Mouse (Mus musculus): ENCODE measurements around the gene B3galt5.
A peak's percentile ranks its signal among the peaks of the same experiment; 100 is the strongest.
"Not testable (repeated sequence)": the region's sequence is repeated elsewhere in the genome, so short reads cannot be mapped to it uniquely, and the experiment has no call there.

The B3galt5 gene

DNA sequence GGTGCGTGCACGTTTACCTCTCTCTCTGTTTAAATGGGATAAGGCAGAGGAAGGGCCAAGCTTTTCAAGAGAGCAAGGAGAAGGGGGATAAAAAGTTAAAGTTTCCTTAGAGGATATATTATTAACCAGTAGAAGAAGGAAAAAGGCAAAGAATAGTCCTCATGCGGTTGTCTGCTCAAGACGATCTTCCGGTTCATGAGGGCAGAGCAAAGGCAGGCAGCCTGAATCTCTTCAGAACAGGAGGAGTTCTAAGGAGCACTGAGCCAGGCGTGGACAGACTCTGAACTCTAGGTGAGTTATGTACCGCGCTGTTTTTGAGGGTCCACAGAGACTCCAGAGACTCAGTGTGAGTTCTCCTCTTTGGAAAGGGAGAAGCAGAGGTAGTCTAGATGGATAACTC is 22.8 kb downstream of the B3galt5 start:
- no peak for DNase-seq (ENCODE audit: low spot score in 2 of 2)

DNA sequence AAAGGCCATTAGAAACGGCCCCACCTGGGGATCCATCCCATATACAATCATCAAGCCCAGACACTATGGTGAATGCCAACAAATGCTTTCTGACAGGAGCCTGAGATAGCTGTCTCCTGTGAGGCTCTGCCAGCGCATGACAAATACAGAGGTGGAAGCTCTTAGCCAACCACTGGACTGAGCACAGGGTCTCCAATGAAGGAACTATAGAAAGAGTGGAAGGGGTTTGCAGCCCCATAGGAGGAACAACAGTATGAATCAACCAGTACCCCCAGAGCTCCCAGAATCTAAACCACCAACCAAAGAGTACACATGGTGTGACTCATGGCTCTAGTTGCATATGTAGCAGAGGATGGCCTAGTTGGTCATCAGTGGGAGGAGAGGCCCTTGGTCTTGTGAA is 36.1 kb downstream of the B3galt5 start:
- no peak for DNase-seq (ENCODE audit: low spot score in 2 of 2)

DNA sequence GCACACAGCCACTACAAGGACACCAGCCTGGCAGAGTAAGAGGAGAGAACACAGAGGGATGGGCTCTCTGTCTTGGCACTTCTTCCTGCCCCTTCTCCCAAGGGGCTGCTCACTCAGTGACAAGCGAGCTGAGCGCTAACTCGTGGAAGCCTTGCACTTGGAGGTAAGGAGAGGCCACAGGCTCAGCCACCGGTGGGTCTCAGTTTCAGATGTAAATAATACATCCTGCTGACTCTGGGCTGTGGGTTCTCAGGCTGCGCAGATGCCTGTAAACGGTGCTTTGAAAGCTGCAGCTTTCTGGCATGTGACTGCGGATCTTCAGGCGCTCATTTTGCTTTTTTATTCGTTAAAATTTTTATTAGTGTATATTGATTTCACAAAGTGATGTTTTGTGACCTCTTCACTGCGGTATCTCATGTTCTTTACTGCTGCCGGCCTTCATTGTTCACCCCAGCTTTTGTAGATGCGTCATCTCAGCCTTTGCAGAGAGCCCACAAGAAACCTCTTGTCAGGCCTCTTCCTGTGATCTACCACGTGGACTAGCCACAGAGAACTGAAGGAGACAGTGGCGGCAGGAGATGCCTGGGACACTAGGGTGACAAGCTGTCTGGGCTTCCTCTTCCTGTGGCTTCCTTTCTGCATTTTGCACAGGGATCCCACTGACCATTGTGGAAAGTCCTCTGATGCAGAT is 37.5 kb downstream of the B3galt5 start:
- no peak for DNase-seq (ENCODE audit: low spot score in 2 of 2)

- DNase-seq (ENCODE audit: low spot score in 2 of 2) = no peak
These were observed 41.0 kb downstream of the B3galt5 start for GRCm38 (mm10) chr16:96276596-96276995.

DNA sequence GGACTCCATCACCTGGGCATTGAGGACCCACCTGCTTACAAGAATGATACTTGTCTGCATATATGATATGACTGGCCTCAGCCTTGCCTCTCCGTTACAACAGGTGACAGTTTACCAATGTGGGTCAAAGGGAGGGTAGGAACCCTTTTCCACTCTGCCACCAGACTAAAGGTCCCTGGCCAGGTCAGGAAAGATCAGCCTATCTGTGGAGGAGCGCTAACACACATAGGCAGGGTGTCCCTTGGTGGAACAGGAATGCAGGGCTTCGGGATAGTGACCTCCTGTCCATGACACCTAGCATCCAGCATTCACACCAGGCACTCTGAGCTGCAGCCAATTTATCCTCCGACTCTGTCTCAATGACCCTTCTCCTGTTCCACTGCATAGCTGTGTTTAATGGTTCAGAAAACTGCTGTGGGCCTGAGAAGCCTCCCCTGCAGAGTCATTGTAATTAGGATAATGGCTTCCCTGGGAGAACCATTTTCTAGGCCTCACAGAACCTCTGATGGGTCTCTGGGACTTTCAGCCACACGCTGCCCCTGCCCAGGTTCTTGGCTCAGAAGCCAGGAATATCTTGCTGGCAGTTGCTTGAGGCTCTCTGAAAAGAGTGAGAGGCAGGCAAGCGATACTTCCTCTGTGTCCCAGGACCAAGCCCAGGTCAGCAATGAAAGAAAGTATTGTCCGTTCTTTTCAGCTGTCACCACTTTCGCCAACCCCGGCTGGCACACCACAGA is 43.1 kb downstream of the B3galt5 start:
- no peak for DNase-seq (ENCODE audit: low spot score in 2 of 2)

- DNase-seq (ENCODE audit: low spot score in 2 of 2) = no peak
These were observed 45.4 kb downstream of the B3galt5 start for GRCm38 (mm10) chr16:96280719-96281605.

GRCm38 (mm10) chr16:96282566-96282965 is 47.0 kb downstream of the B3galt5 start:
- DNase-seq (ENCODE audit: low spot score in 2 of 2) = no peak

- no peak for DNase-seq (ENCODE audit: low spot score in 2 of 2)
These were observed 56.3 kb downstream of the B3galt5 start for GRCm38 (mm10) chr16:96291885-96292284.

GRCm38 (mm10) chr16:96292530-96293173 is 57.1 kb downstream of the B3galt5 start:
- no peak for DNase-seq (ENCODE audit: low spot score in 2 of 2)

DNA sequence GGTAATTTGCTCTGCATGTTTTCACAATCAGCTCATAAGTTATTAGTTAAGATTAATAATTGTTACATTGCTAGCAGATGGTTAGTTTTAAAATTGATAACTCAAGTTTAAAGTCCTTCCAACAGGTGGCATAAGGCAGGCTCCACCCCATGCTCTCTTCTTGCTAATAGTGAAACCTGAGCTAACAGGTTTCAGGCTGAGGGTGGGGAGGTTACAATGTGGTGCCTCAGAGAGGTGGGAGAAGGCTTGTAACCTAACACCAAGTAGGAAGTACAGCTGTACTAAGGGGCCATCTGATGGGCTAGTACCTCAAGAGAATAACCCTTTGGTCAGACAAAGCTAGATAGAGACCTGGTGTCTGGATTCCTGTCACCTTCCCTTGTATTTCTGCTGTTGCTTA is 62.5 kb downstream of the B3galt5 start:
- DNase-seq (ENCODE audit: low spot score in 2 of 2) = no peak

DNA sequence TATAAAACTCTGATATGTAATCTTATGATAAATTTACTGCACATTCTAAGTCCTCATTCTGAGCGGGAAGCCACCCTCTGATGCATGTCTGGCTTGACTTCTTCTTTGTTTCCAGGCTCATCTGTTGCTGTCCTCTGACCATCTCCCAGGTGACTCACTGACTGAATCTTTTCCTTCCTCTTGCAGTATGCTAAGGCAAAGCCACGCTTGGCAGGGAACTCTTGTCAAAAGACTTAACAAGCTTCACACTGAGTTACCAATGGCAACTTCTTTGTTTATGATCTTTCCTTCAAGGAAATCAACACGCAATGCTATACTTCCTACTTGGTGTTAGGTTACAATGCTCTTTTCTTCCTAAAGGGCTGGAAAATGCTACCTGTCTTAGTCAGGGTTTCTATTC is 63.0 kb downstream of the B3galt5 start:
- DNase-seq (ENCODE audit: low spot score in 2 of 2) = no peak

DNA sequence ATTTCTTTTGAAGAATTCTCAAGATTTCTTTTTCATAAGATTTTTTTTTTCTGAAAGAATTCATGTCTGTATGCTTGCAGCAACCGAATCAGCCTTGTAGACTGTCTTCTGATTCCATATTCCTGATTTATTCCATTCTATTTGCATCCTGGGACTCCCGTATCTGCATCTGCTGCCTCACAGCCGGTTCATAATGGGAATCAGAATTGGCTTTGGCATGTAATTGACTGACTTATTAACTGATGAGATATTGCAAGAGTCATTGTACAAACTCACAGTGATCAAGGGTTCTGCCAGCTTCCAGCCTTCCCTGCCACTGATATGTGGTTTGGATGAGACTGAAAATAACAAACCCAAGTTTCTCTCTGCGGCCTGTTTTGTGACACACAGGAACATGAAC is 67.8 kb downstream of the B3galt5 start:
- no peak for DNase-seq (ENCODE audit: low spot score in 2 of 2)

GRCm38 (mm10) chr16:96304438-96304837 is 68.8 kb downstream of the B3galt5 start:
- no peak for DNase-seq (ENCODE audit: low spot score in 2 of 2)

GRCm38 (mm10) chr16:96306905-96307304 is 71.3 kb downstream of the B3galt5 start:
- no peak for DNase-seq (ENCODE audit: low spot score in 2 of 2)

DNA sequence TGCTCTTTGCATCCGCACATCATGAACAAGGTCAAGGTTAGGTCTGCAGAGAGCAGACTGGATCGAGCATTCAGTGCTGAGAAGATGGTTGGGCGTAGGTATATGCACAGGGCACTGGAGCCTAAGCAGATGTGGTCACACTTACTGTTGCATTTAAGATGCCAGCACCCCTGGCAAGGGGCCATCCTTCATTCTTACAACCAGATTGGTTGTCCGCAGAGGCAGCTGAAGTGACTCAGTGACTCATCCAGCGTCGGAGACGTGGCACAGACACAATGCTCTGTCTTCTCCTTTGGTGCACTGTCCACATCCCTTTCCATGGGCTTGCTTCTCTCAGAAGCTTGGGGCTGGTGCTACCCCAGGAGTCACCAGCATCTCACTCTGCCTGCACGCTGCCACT is 82.2 kb downstream of the B3galt5 start:
- DNase-seq (ENCODE audit: low spot score in 2 of 2) = no peak

GRCm38 (mm10) chr16:96322739-96323138 is 87.1 kb downstream of the B3galt5 start:
- no peak for DNase-seq (ENCODE audit: low spot score in 2 of 2)

DNA sequence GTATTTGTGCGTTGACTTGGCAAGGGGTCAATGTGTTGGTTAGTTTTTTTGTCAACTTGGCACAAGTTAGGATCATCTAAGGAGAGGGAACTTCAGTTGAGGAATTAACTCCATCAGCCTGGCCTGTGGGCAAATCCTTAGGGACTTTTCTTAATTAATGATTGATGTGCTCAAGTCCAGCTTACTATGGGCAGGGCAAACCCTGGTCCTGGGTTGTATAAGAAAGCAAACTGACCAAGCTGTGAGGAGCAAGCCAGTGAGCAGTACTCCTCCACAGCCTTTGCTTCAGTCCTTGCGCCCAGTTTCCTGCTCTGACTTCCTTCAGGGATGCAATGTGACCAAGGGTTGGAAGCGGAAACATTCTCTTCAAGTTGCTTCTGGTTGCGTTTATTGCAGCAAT is 87.6 kb downstream of the B3galt5 start:
- DNase-seq (ENCODE audit: low spot score in 2 of 2) = no peak

DNA sequence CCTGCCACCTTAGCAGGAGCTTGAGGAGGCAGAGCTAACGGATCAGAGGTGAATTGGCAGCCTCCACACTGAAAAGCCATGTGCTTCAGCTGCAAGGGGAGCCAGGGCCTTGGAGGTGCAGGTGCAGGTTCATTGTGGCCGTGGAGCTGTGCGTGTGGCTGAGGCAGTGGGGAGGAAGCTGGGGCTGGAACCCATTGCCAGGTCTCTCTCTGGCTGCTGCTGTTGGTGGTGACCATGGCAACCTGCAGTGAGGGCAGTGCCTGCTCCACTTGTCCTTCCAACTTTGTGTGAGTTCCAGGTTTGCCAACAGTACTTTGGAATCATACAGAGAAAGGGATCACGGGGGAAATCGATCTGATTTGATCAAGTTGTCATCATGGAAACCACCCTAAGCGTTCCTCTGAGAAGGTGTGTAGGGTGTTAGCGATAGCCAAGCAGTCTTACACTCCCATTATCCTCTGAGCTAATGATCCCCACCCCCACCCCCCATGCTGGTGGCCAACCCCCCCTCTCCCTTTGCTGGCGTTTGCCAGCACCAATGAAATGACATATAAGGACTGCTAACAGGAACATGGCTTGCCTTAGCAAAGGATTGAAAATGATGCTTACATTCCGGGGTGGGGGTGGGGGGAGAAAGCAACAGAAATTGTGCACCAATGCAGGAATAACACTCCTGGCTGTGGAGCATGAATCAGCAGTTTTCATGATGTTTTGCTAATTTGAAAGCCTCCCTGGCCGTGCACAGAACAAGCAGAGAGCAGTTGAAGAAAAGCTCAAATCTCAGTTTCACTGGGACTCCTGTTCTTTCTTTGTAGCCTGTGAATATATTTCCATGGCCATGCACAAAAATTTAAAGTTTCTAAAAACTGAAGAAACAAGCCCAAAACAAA is 90.8 kb downstream of the B3galt5 start:
- no peak for DNase-seq (ENCODE audit: low spot score in 2 of 2)

GRCm38 (mm10) chr16:96327251-96327650 is 91.7 kb downstream of the B3galt5 start:
- not testable (repeated sequence) for DNase-seq (ENCODE audit: low spot score in 2 of 2)

- DNase-seq (ENCODE audit: low spot score in 2 of 2) = no peak
These were observed 104.0 kb downstream of the B3galt5 start for GRCm38 (mm10) chr16:96339570-96339969.

- peak in 1 of 2 experiments; percentile 4 for DNase-seq (ENCODE audit: low spot score in 2 of 2)
These were observed 105.7 kb downstream of the B3galt5 start for GRCm38 (mm10) chr16:96341269-96341668.

All from heart, adult 9 months (tissue).